Mouse (Mus musculus): ENCODE results near the gene Tpst1. TPM values are rescaled to one million over a fixed set of nuclear protein-coding genes. Genes with fewer than 3 reads are reported as not detected.

Tpst1 gene
- polyA plus RNA-seq, 1 experiment from 2014 or later = 25.8 TPM

- Histone ChIP-seq H3K9me3 (replicated peaks) (no peaks in the 10 kb centered on the region), H3K27ac (ENCODE audit: poor library complexity, severe bottlenecking) (no peak overlapping the region), H3K36me3 (no peaks in the 10 kb centered on the region), H3K4me3 (no peak overlapping the region), H3K4me2 (no peak overlapping the region), H3K27me3 (replicated peaks) (no peaks in the 10 kb centered on the region), H3K9ac (no peak overlapping the region), H3K4me1 (replicated peaks) (peaks cover 20% of the 10 kb centered on the region)
- 63% methylated on average over 6 of the region's 6 CpGs for WGBS
- no peak for ATAC-seq (ENCODE audit: insufficient number of reproducible peaks, low FRiP score)
These were observed 47.8 kb downstream of the Tpst1 start for GRCm38 (mm10) chr5:130120904-130121303.

DNA sequence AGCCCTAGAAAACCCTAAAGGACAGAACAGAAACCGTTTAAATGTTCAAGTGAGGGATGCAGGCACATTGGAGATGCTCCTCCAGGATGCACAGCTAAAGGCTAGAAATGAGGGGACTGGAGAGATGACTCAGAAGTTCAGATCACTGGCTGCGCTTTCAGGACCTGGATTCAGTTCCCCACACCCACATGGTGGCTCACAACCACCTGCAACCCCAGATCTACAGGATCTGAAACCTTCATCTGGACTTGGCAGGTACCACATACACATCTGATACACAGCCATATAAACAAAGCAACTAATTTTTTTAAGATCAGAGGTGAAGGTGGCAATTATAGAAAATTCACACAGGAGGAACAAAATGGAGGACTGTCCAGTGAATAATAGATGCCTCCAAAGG, 49.2 kb downstream of the Tpst1 start:
- no peak overlapping the region for H3K27ac ChIP-seq (ENCODE audit: poor library complexity, severe bottlenecking)
- no peaks in the 10 kb centered on the region for H3K9me3 ChIP-seq (replicated peaks)
- H3K4me3 ChIP-seq = no peak overlapping the region
- H3K4me1 ChIP-seq (replicated peaks) = peaks cover 20% of the 10 kb centered on the region
- 81% methylated on average over 2 of the region's 2 CpGs for WGBS
- no peaks in the 10 kb centered on the region for H3K36me3 ChIP-seq
- no peaks in the 10 kb centered on the region for H3K27me3 ChIP-seq (replicated peaks)
- no peak overlapping the region for H3K9ac ChIP-seq
- H3K4me2 ChIP-seq = no peak overlapping the region
- ATAC-seq (ENCODE audit: insufficient number of reproducible peaks, low FRiP score) = no peak

- H3K4me3 ChIP-seq = no peak overlapping the region
- no peak overlapping the region for H3K9ac ChIP-seq
- H3K27me3 ChIP-seq (replicated peaks) = no peaks in the 10 kb centered on the region
- H3K4me2 ChIP-seq = no peak overlapping the region
- peaks cover 15% of the 10 kb centered on the region for H3K4me1 ChIP-seq (replicated peaks)
- ATAC-seq (ENCODE audit: insufficient number of reproducible peaks, low FRiP score) = no peak
- no peaks in the 10 kb centered on the region for H3K36me3 ChIP-seq
- 73% methylated on average over 5 of the region's 5 CpGs for WGBS
- H3K27ac ChIP-seq (ENCODE audit: poor library complexity, severe bottlenecking) = no peak overlapping the region
- H3K9me3 ChIP-seq (replicated peaks) = no peaks in the 10 kb centered on the region
These were observed 51.1 kb downstream of the Tpst1 start for GRCm38 (mm10) chr5:130124271-130124670.

DNA sequence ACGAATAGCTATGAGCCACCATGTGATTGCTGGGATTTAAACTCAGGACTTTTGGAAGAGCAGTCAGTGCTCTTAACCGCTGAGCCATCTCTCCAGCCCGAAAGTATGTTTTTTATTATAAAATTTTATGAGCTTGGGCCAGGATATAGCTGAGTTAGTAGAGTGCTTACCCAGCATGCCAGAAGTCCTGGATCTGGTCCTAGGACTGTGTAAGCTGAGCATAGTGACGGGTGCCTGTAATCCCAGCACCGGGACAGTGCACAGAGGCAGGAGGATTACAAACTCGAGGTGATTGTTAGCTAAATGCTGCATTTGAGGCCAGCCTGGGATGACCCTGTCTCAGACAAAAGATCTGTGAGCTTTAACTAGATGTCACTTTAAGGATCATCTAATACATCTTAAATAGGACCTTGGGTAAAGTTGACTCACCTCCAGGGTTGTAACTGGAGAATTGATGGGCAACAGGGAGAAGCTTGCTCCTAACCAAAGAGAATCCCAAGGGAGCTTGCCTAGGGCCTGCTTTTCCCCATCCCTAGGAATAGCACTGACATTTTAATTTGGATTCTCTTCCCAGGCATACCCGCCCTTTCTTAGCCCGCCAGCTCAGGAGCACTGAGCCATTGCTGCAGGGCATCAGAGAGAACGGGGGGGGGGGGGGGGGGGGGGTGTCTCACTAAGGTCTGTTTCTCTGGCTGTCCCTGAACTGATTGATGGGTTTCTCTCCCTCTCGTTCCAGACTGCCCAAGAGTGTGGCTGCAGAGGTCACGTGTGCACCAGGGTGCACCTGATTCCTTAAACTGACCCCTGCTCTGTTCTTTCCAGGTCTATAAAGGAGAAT, 55.8 kb downstream of the Tpst1 start:
- Histone ChIP-seq H3K4me3 (no peak overlapping the region), H3K9ac (no peak overlapping the region), H3K27ac (ENCODE audit: poor library complexity, severe bottlenecking) (no peak overlapping the region), H3K36me3 (0 out of 2 replicates have a peak, but pooled peaks cover 2% of the 10 kb centered on the region), H3K4me2 (no peak overlapping the region), H3K27me3 (replicated peaks) (no peaks in the 10 kb centered on the region), H3K4me1 (replicated peaks) (no peaks in the 10 kb centered on the region), H3K9me3 (replicated peaks) (no peaks in the 10 kb centered on the region)
- 76% methylated on average over 11 of the region's 11 CpGs for WGBS
- ATAC-seq (ENCODE audit: insufficient number of reproducible peaks, low FRiP score) = no peak

GRCm38 (mm10) chr5:130129524-130129793, 56.3 kb downstream of the Tpst1 start:
- WGBS = 84% methylated on average over 5 of the region's 5 CpGs
- no peak overlapping the region for H3K27ac ChIP-seq (ENCODE audit: poor library complexity, severe bottlenecking)
- 0 out of 2 replicates have a peak, but pooled peaks cover 2% of the 10 kb centered on the region for H3K36me3 ChIP-seq
- H3K4me2 ChIP-seq = no peak overlapping the region
- H3K9ac ChIP-seq = no peak overlapping the region
- no peaks in the 10 kb centered on the region for H3K9me3 ChIP-seq (replicated peaks)
- no peak overlapping the region for H3K4me3 ChIP-seq
- no peak for ATAC-seq (ENCODE audit: insufficient number of reproducible peaks, low FRiP score)
- no peaks in the 10 kb centered on the region for H3K27me3 ChIP-seq (replicated peaks)
- H3K4me1 ChIP-seq (replicated peaks) = no peaks in the 10 kb centered on the region

GRCm38 (mm10) chr5:130136597-130136996, 63.5 kb downstream of the Tpst1 start:
- Histone ChIP-seq H3K4me2 (no peak overlapping the region), H3K27me3 (replicated peaks) (peaks cover 20% of the 10 kb centered on the region; the same call in 1 of the 2 replicates), H3K9ac (no peak overlapping the region), H3K4me1 (replicated peaks) (no peaks in the 10 kb centered on the region), H3K9me3 (replicated peaks) (no peaks in the 10 kb centered on the region), H3K27ac (ENCODE audit: poor library complexity, severe bottlenecking) (no peak overlapping the region), H3K36me3 (peaks cover 2% of the 10 kb centered on the region; the same call in 1 of the 2 replicates), H3K4me3 (no peak overlapping the region)
- no peak for ATAC-seq (ENCODE audit: insufficient number of reproducible peaks, low FRiP score)
- WGBS = 89% methylated on average over 13 of the region's 13 CpGs

DNA sequence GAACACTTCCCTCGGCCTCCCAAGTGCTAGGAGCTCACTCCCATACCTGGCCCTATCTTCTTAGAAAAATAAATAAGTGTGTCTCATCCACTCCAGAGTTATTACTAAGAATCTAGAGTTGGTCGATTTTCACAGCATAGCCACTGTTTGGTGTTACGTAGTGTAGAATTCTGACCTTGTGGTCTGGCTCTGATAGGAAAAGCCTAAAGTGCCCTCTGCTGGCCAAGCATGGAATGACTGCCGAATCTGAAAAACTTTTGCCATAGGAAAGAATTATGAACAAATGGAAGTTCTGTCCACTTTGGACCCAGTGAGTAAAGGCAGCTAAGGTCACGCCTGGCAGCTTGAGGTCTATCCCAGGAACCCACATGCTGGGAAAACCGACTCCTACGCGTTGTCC, 66.3 kb downstream of the Tpst1 start:
- H3K9ac ChIP-seq = no peak overlapping the region
- H3K27ac ChIP-seq (ENCODE audit: poor library complexity, severe bottlenecking) = no peak overlapping the region
- H3K27me3 ChIP-seq (replicated peaks) = peaks cover 20% of the 10 kb centered on the region; the same call in 1 of the 2 replicates
- H3K4me3 ChIP-seq = no peak overlapping the region
- no peak for ATAC-seq (ENCODE audit: insufficient number of reproducible peaks, low FRiP score)
- H3K4me1 ChIP-seq (replicated peaks) = peaks cover 9% of the 10 kb centered on the region; the same call in 1 of the 2 replicates
- no peak overlapping the region for H3K4me2 ChIP-seq
- H3K36me3 ChIP-seq = no peaks in the 10 kb centered on the region; the same call in 1 of the 2 replicates
- WGBS = 20% methylated on average over 8 of the region's 8 CpGs
- no peaks in the 10 kb centered on the region for H3K9me3 ChIP-seq (replicated peaks)

GRCm38 (mm10) chr5:130141138-130141537, 68.0 kb downstream of the Tpst1 start:
- H3K4me3 ChIP-seq = no peak overlapping the region
- H3K27me3 ChIP-seq (replicated peaks) = peaks cover 14% of the 10 kb centered on the region; the same call in 1 of the 2 replicates
- H3K27ac ChIP-seq (ENCODE audit: poor library complexity, severe bottlenecking) = no peak overlapping the region
- H3K9me3 ChIP-seq (replicated peaks) = no peaks in the 10 kb centered on the region
- H3K9ac ChIP-seq = no peak overlapping the region
- H3K36me3 ChIP-seq = no peaks in the 10 kb centered on the region
- H3K4me2 ChIP-seq = no peak overlapping the region
- H3K4me1 ChIP-seq (replicated peaks) = peaks cover 18% of the 10 kb centered on the region
- ATAC-seq (ENCODE audit: insufficient number of reproducible peaks, low FRiP score) = no peak
- 80% methylated on average over 5 of the region's 5 CpGs for WGBS

GRCm38 (mm10) chr5:130142041-130142440, 68.9 kb downstream of the Tpst1 start:
- Histone ChIP-seq H3K4me2 (no peak overlapping the region), H3K27ac (ENCODE audit: poor library complexity, severe bottlenecking) (no peak overlapping the region), H3K9me3 (replicated peaks) (no peaks in the 10 kb centered on the region), H3K9ac (no peak overlapping the region), H3K27me3 (replicated peaks) (peaks cover 8% of the 10 kb centered on the region; the same call in 1 of the 2 replicates), H3K36me3 (no peaks in the 10 kb centered on the region), H3K4me3 (no peak overlapping the region), H3K4me1 (replicated peaks) (peaks cover 18% of the 10 kb centered on the region)
- WGBS = 47% methylated on average over 4 of the region's 4 CpGs
- ATAC-seq (ENCODE audit: insufficient number of reproducible peaks, low FRiP score) = no peak

GRCm38 (mm10) chr5:130143101-130143500, 70.0 kb downstream of the Tpst1 start:
- WGBS = 83% methylated on average over 7 of the region's 7 CpGs
- H3K9me3 ChIP-seq (replicated peaks) = no peaks in the 10 kb centered on the region
- H3K27ac ChIP-seq (ENCODE audit: poor library complexity, severe bottlenecking) = no peak overlapping the region
- peaks cover 18% of the 10 kb centered on the region for H3K4me1 ChIP-seq (replicated peaks)
- H3K36me3 ChIP-seq = 0 out of 2 replicates have a peak, but pooled peaks cover 3% of the 10 kb centered on the region
- 0 out of 2 replicates have a peak, but pooled peaks cover 8% of the 10 kb centered on the region for H3K27me3 ChIP-seq (replicated peaks)
- H3K9ac ChIP-seq = no peak overlapping the region
- no peak for ATAC-seq (ENCODE audit: insufficient number of reproducible peaks, low FRiP score)
- H3K4me2 ChIP-seq = no peak overlapping the region
- H3K4me3 ChIP-seq = no peak overlapping the region

GRCm38 (mm10) chr5:130143977-130144333, 70.8 kb downstream of the Tpst1 start:
- no peaks in the 10 kb centered on the region for H3K9me3 ChIP-seq (replicated peaks)
- H3K27ac ChIP-seq (ENCODE audit: poor library complexity, severe bottlenecking) = peak overlapping the region; percentile 29
- peak overlapping the region; percentile 64 for H3K4me3 ChIP-seq
- 0 out of 2 replicates have a peak, but pooled peaks cover 8% of the 10 kb centered on the region for H3K27me3 ChIP-seq (replicated peaks)
- WGBS = 4% methylated on average over 20 of the region's 20 CpGs
- H3K36me3 ChIP-seq = peaks cover 10% of the 10 kb centered on the region
- H3K9ac ChIP-seq = peak overlapping the region; percentile 66
- H3K4me2 ChIP-seq = peak overlapping the region; percentile 91
- peaks cover 18% of the 10 kb centered on the region for H3K4me1 ChIP-seq (replicated peaks)
- peak; percentile 48 for ATAC-seq (ENCODE audit: insufficient number of reproducible peaks, low FRiP score)

Data from heart, embryonic 12.5 days (tissue).